Mouse (Mus musculus): ENCODE measurements around the gene Kcnv2. TPM values are rescaled to one million over a fixed set of nuclear protein-coding genes. Genes with fewer than 3 reads are reported as not detected.

The Kcnv2 gene
- 0.13 and 0.17 TPM in 2 replicates for polyA plus RNA-seq (2012; rRNA removed)

DNA sequence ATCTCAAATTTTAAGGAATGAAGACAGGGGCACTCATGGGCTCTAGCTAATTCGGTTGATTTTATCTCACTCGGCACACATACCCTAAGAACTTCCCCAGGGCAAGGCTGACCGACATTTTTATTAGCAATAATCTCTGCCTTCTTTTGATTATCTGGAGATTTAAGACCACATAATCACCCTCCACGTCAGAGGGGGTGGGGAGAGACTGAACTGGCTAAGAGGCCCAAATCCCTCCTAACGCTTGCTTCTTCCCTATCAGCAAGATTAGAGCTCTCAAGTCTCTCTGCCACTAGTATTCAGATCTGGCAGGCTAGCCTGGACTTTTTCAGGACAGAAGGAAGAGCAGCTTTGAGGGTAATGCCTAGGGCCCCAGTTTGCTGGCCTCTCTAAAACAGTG lies at the start of gene Kcnv2:
Kcnv2 (plus strand) TSS at position 308 of the 400 bp plus-strand sequence.
- no peak for TF ChIP-seq POLR2A (IDR thresholded peaks at IDR 0.05; ENCODE audit: control insufficient read depth, low read depth, low read length)
- no peak for TF ChIP-seq CTCF (IDR thresholded peaks at IDR 0.05; ENCODE audit: control insufficient read depth, insufficient read depth, insufficient replicate concordance, low read depth, low read length)

DNA sequence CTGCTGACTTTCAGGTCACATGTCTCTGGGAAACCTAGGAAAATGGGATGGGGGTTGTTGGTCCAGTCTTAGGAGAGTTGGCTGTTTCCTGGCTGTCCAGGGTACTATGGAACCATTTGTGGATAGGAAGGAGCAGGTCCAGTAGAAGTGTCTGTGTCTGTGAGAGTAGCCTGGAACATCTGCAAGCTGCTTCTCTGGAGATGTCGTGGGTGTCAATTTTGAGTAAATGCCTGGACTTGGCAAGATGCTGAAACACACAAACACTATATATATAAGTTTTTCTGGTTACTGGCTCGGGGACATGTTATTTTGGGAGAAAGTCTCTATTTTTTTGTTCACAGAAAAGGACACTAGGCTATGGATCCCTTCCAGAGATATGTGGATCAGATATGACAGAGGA lies 49.0 kb upstream of the Kcnv2 start:
- Histone ChIP-seq H3K27ac (ENCODE audit: control insufficient read depth, insufficient read depth, low read depth, low read length) (no peak overlapping the region), H3K36me3 (ENCODE audit: control insufficient read depth, insufficient read depth, low read length) (no peaks in the 10 kb centered on the region), H3K27me3 (ENCODE audit: control insufficient read depth, insufficient read depth, low read length) (no peaks in the 10 kb centered on the region), H3K4me3 (ENCODE audit: control insufficient read depth, low read depth, low read length) (no peak overlapping the region), H3K4me1 (ENCODE audit: control insufficient read depth, insufficient read depth, low read length) (no peaks in the 10 kb centered on the region)
- no peak for TF ChIP-seq POLR2A (IDR thresholded peaks at IDR 0.05; ENCODE audit: control insufficient read depth, low read depth, low read length)
- no peak for TF ChIP-seq CTCF (IDR thresholded peaks at IDR 0.05; ENCODE audit: control insufficient read depth, insufficient read depth, insufficient replicate concordance, low read depth, low read length)

More for the DNA sequence above, at the start of gene Kcnv2:
- Histone ChIP-seq H3K27ac (ENCODE audit: control insufficient read depth, insufficient read depth, low read depth, low read length) (peak within 1 kb of the TSS; percentile 73; the same call in 1 of the 2 replicates), H3K36me3 (ENCODE audit: control insufficient read depth, insufficient read depth, low read length) (no peaks in the 10 kb centered on the region), H3K4me1 (ENCODE audit: control insufficient read depth, insufficient read depth, low read length) (peaks cover 14% of the 10 kb centered on the region), H3K4me3 (ENCODE audit: control insufficient read depth, low read depth, low read length) (peak within 1 kb of the TSS; percentile 82), H3K27me3 (ENCODE audit: control insufficient read depth, insufficient read depth, low read length) (no peaks in the 10 kb centered on the region)

DNA sequence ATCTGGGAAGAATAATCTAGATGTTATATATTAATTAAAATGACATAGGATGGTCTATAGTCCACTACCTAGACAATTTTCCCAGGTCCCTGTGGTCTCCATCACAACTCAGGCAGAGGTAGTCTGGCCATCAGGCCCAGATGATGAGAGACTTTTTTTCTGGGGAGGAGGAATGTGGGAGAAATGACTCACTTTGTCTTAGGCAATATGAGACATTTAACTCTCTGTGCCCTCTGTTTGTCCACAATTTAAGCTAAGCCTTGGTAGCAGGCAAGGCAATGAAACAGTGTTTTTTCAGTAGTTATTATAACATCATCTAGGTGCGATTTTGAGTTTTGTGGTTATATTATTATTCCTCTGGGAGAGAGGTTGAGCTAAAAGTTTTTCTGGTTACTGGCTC lies 48.0 kb upstream of the Kcnv2 start:
- Histone ChIP-seq H3K27ac (ENCODE audit: control insufficient read depth, insufficient read depth, low read depth, low read length) (no peak overlapping the region), H3K4me1 (ENCODE audit: control insufficient read depth, insufficient read depth, low read length) (no peaks in the 10 kb centered on the region), H3K27me3 (ENCODE audit: control insufficient read depth, insufficient read depth, low read length) (no peaks in the 10 kb centered on the region), H3K4me3 (ENCODE audit: control insufficient read depth, low read depth, low read length) (no peak overlapping the region), H3K36me3 (ENCODE audit: control insufficient read depth, insufficient read depth, low read length) (no peaks in the 10 kb centered on the region)
- TF ChIP-seq POLR2A (IDR thresholded peaks at IDR 0.05; ENCODE audit: control insufficient read depth, low read depth, low read length) (no peak), CTCF (IDR thresholded peaks at IDR 0.05; ENCODE audit: control insufficient read depth, insufficient read depth, insufficient replicate concordance, low read depth, low read length) (no peak)

DNA sequence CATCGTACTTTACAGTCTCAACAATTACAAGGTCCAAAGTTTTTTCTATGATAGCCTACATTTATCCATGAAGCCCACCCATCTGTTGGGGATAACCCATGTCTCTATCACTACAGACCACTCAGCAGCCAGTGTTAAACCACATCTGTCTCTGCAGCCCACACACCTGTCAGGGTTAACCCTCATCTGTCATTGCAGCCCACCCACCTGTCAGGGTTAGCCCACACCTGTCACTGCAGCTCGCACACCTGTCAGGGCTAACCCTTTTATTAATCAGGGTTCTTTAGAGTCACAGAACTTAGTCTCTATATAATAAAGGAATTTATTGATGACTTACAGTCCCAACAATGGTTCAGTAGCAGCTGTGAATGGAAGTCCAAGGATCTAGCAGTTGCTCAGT lies 43.2 kb upstream of the Kcnv2 start:
- no peaks in the 10 kb centered on the region for H3K4me1 ChIP-seq (ENCODE audit: control insufficient read depth, insufficient read depth, low read length)

DNA sequence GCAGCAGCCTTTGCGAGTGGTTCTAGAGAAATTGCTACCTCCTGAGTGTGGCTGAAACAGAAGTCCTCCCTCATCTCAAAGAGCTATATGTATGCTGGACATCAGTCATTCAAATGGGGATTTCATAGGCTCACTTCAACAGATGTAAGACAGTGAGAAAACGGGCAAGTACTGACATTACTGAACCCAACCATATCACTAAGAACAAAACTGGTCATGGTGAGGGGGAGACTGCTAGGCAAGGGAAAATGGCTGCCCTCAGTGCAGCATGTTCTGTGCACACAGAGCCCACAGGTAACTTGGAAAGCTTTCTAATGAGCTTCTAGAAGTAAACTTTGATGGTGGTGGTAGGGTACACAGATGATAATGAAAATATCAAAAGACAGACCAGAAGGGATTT lies 12.3 kb upstream of the Kcnv2 start:
- Histone ChIP-seq H3K4me1 (ENCODE audit: control insufficient read depth, insufficient read depth, low read length) (no peaks in the 10 kb centered on the region), H3K36me3 (ENCODE audit: control insufficient read depth, insufficient read depth, low read length) (no peaks in the 10 kb centered on the region), H3K4me3 (ENCODE audit: control insufficient read depth, low read depth, low read length) (no peak overlapping the region), H3K27ac (ENCODE audit: control insufficient read depth, insufficient read depth, low read depth, low read length) (no peak overlapping the region), H3K27me3 (ENCODE audit: control insufficient read depth, insufficient read depth, low read length) (no peaks in the 10 kb centered on the region)
- TF ChIP-seq CTCF (IDR thresholded peaks at IDR 0.05; ENCODE audit: control insufficient read depth, insufficient read depth, insufficient replicate concordance, low read depth, low read length) (no peak), POLR2A (IDR thresholded peaks at IDR 0.05; ENCODE audit: control insufficient read depth, low read depth, low read length) (no peak)

More for the DNA sequence above, 43.2 kb upstream of the Kcnv2 start:
- TF ChIP-seq CTCF (IDR thresholded peaks at IDR 0.05; ENCODE audit: control insufficient read depth, insufficient read depth, insufficient replicate concordance, low read depth, low read length) (no peak), POLR2A (IDR thresholded peaks at IDR 0.05; ENCODE audit: control insufficient read depth, low read depth, low read length) (no peak)
- Histone ChIP-seq H3K36me3 (ENCODE audit: control insufficient read depth, insufficient read depth, low read length) (no peaks in the 10 kb centered on the region), H3K27me3 (ENCODE audit: control insufficient read depth, insufficient read depth, low read length) (no peaks in the 10 kb centered on the region), H3K27ac (ENCODE audit: control insufficient read depth, insufficient read depth, low read depth, low read length) (no peak overlapping the region), H3K4me3 (ENCODE audit: control insufficient read depth, low read depth, low read length) (no peak overlapping the region)

DNA sequence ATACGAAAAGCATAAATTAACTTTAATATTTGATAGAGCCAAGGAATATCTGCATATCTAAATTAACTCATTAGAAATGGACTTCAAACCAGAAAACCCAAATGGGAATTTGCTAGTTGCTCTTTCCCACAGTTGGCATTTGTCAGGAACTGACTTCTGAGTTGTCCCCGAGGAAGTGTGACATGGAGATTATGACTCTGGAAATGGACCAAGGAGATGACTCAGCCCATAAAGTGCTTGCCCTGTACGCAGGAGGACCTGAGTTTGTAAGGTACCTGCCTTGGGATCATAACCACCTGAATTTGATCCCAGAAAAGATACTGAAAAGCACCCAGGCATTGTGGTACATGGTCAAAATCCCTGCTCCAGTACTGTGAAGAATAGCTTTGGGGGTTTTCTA lies 11.1 kb upstream of the Kcnv2 start:
- Histone ChIP-seq H3K36me3 (ENCODE audit: control insufficient read depth, insufficient read depth, low read length) (no peaks in the 10 kb centered on the region), H3K27ac (ENCODE audit: control insufficient read depth, insufficient read depth, low read depth, low read length) (no peak overlapping the region), H3K4me1 (ENCODE audit: control insufficient read depth, insufficient read depth, low read length) (no peaks in the 10 kb centered on the region), H3K27me3 (ENCODE audit: control insufficient read depth, insufficient read depth, low read length) (no peaks in the 10 kb centered on the region), H3K4me3 (ENCODE audit: control insufficient read depth, low read depth, low read length) (no peak overlapping the region)
- TF ChIP-seq POLR2A (IDR thresholded peaks at IDR 0.05; ENCODE audit: control insufficient read depth, low read depth, low read length), result no peak
- no peak for TF ChIP-seq CTCF (IDR thresholded peaks at IDR 0.05; ENCODE audit: control insufficient read depth, insufficient read depth, insufficient replicate concordance, low read depth, low read length)

DNA sequence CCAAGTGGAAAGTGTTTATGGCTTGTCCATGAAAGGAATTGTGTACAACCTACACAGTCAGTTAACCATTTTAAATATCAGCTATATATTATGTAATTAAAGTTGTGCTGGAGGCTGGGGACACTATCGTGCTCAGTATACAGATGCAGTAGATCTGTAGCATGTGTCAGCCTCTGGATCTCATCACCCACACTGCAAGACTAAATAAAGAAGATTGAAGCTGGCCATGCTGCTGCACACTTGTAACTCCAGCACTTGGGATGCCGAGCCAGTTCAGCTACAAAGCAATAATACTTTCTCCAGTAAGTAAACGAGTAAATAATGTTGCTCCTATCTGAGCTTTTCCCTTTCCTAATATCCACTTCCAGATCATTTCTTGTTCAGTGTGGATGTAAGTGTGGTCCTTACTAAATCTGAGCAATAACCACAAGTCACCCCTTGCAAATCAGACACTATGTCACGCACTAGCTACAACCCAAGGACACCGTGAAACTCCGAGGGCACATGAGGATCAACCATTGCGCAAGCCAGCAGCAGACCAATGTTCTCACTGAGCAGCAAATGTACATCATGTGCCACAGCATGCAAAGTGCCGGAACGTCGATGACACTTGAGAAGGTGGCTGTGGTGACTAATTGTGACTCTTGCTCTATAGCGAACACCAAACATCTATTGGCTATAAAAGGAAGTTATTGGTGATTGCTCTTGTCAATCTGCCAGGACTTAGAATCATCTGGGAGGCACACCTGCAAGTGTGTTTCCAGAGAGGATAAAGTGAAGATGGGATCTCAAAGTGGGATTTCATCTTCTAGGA lies 9.9 kb upstream of the Kcnv2 start:
- Histone ChIP-seq H3K36me3 (ENCODE audit: control insufficient read depth, insufficient read depth, low read length) (no peaks in the 10 kb centered on the region), H3K4me1 (ENCODE audit: control insufficient read depth, insufficient read depth, low read length) (no peaks in the 10 kb centered on the region), H3K4me3 (ENCODE audit: control insufficient read depth, low read depth, low read length) (no peak overlapping the region), H3K27ac (ENCODE audit: control insufficient read depth, insufficient read depth, low read depth, low read length) (no peak overlapping the region), H3K27me3 (ENCODE audit: control insufficient read depth, insufficient read depth, low read length) (no peaks in the 10 kb centered on the region)
- no peak for TF ChIP-seq CTCF (IDR thresholded peaks at IDR 0.05; ENCODE audit: control insufficient read depth, insufficient read depth, insufficient replicate concordance, low read depth, low read length)
- no peak for TF ChIP-seq POLR2A (IDR thresholded peaks at IDR 0.05; ENCODE audit: control insufficient read depth, low read depth, low read length)
